15 mouse cellular contexts compared by ENCODE assay signal in the genomic region with DNA sequence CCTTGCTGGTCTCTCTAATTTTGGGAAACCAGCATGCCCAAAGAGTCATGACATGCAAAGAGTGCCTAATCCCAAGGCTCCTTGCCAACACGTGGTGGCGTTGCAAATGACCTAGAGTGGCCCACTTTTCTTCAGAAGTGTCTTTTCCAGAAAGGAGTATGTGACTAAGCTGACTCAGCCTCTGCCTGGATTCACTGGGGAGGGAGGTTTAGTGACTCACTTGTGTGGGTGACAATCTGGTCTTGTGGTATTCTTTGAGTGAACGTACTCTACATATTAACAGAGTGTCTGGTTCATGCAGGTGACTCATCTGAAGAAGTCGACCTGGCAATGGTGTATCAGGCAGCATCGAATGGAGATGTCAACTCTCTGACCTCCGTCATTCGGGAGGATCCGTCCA. TPM values are rescaled to one million over a fixed set of nuclear protein-coding genes. Genes with fewer than 3 reads are reported as not detected.
DNase-seq lines count a peak whose midpoint lies in the region; ATAC-seq lines count a peak whose summit lies in the region.
"Had no signal": no experiment of that assay in that cellular context is flagged by ENCODE, and none has a peak within 500 bp of the region (broad histone marks: within the 10 kb centered on the region; RNA-seq: fewer than 3 reads in every experiment).

No protein-coding gene starts in this region.

- no peak overlapping the region for H3K4me2 ChIP-seq in hindbrain, embryonic 11.5 days (replicated peaks; ENCODE audit: low read depth, low read length)
- H3K4me2 ChIP-seq in hindbrain, embryonic 13.5 days, result no peak overlapping the region
- H3K4me2 ChIP-seq: heart, embryonic 15.5 days had no signal

- H3K27ac ChIP-seq in hindbrain, embryonic 11.5 days (ENCODE audit: low read depth, low read length), result no peak overlapping the region
- H3K27ac ChIP-seq in hindbrain, embryonic 13.5 days, result no peak overlapping the region
- H3K27ac ChIP-seq: forebrain, embryonic 10.5 days; heart, embryonic 15.5 days had no signal

- H3K4me3 ChIP-seq in hindbrain, embryonic 11.5 days (ENCODE audit: low read depth, low read length), result no peak overlapping the region
- H3K4me3 ChIP-seq in hindbrain, embryonic 13.5 days, result no peak overlapping the region
- H3K4me3 ChIP-seq: forebrain, embryonic 10.5 days; heart, embryonic 15.5 days had no signal

- DNase-seq in right cerebral cortex, adult 2 months (ENCODE audit: low spot score in 2 of 2), result peak; percentile 66 to 75
- no peak for DNase-seq in right cerebral cortex, postnatal 4 days
- DNase-seq in hindbrain, embryonic 11.5 days (ENCODE audit: low spot score), result no peak
- DNase-seq in cerebellum, postnatal 25 days, result no peak
- DNase-seq: cerebellum, adult 2 months; gastrocnemius, postnatal 10 days; kidney, postnatal 10 days; lung, adult 2 months; thymus, postnatal 4 days had no signal

- no peaks in the 10 kb centered on the region for H3K9me3 ChIP-seq in hindbrain, embryonic 11.5 days (ENCODE audit: control insufficient read depth, low read length)
- no peaks in the 10 kb centered on the region for H3K9me3 ChIP-seq in hindbrain, embryonic 13.5 days
- H3K9me3 ChIP-seq: forebrain, embryonic 10.5 days; G1E; heart, embryonic 15.5 days had no signal

- 87% methylated on average over 8 of the region's 8 CpGs for WGBS in hindbrain, embryonic 11.5 days
- 87% methylated on average over 8 of the region's 8 CpGs for WGBS in hindbrain, embryonic 13.5 days

- H3K4me1 ChIP-seq in hindbrain, embryonic 11.5 days (replicated peaks; ENCODE audit: control insufficient read depth, insufficient read depth, low read length), result no peaks in the 10 kb centered on the region
- H3K4me1 ChIP-seq in hindbrain, embryonic 13.5 days (replicated peaks), result no peaks in the 10 kb centered on the region

- peak; percentile 66 for ATAC-seq in activated CD4-positive, CD25-positive, alpha-beta regulatory T cell, adult 4 months
- ATAC-seq in inflammation-experienced regulatory T-cells, adult 6 months, result peak; percentile 84
- ATAC-seq in hindbrain, embryonic 11.5 days (ENCODE audit: low FRiP score), result no peak
- ATAC-seq in hindbrain, embryonic 13.5 days (ENCODE audit: low FRiP score), result no peak

- no peaks in the 10 kb centered on the region for H3K27me3 ChIP-seq in hindbrain, embryonic 11.5 days (ENCODE audit: control insufficient read depth, insufficient read depth, low read length)
- H3K27me3 ChIP-seq in hindbrain, embryonic 13.5 days, result no peaks in the 10 kb centered on the region
- H3K27me3 ChIP-seq: heart, embryonic 15.5 days had no signal

- H3K36me3 ChIP-seq in hindbrain, embryonic 11.5 days (ENCODE audit: control insufficient read depth, insufficient read depth, low read length), result no peaks in the 10 kb centered on the region
- no peaks in the 10 kb centered on the region for H3K36me3 ChIP-seq in hindbrain, embryonic 13.5 days
- H3K36me3 ChIP-seq: forebrain, embryonic 10.5 days; G1E; heart, embryonic 15.5 days had no signal

- H3K9ac ChIP-seq in hindbrain, embryonic 11.5 days (ENCODE audit: low read depth, low read length), result no peak overlapping the region
- no peak overlapping the region for H3K9ac ChIP-seq in hindbrain, embryonic 13.5 days
- H3K9ac ChIP-seq: heart, embryonic 15.5 days had no signal

RNA-seq across cellular contexts. Expression of gene Ankrd55, which starts 29.9 kb away (rescaled TPM):
- polyA plus RNA-seq in activated CD4-positive, CD25-positive, alpha-beta regulatory T cell, adult 4 months (2017; shearing (Covaris generic)), result 10 to 100 TPM in 1 of 2 experiments, 1 to 10 TPM in 1; 8.3 to 15.4 TPM
- polyA plus RNA-seq in inflammation-experienced regulatory T-cells, adult 6 months (2017; shearing (Covaris generic)), result 10 to 100 TPM in 1 of 3 experiments, 1 to 10 TPM in 2; 2.7 to 11.6 (median 8.5) TPM
- 1.7 TPM in 2 replicates for polyA plus RNA-seq in hindbrain, embryonic 11.5 days (2014; fragmentation: Nextera tagmentation; extraction: Ambion mirVana)
- polyA plus RNA-seq in hindbrain, embryonic 13.5 days (2015; fragmentation: Nextera tagmentation; extraction: Ambion mirVana), result 4.8 and 5.1 TPM in 2 replicates
- polyA plus RNA-seq: G1E had no signal

Comparison
In these comparisons a context has a peak if more than half of its experiments do, and no peak if none do; other contexts are left out.
1. DNase-seq: peak in right cerebral cortex, adult 2 months (2 of 2); none in right cerebral cortex, postnatal 4 days (single experiment), hindbrain, embryonic 11.5 days (single experiment) and cerebellum, postnatal 25 days (0 of 2).
2. ATAC-seq: peak in activated CD4-positive, CD25-positive, alpha-beta regulatory T cell, adult 4 months (single experiment) and inflammation-experienced regulatory T-cells, adult 6 months (single experiment); none in hindbrain, embryonic 11.5 days (single experiment) and hindbrain, embryonic 13.5 days (single experiment).